Mouse (Mus musculus): ENCODE data around the gene Ntrk2.

The Ntrk2 gene

GRCm38 (mm10) chr13:58964701-58965359, 158.5 kb downstream of the Ntrk2 start:
- no peak for DNase-seq (ENCODE audit: inconsistent ontology term)

- no peak for DNase-seq (ENCODE audit: inconsistent ontology term)
These were observed 159.5 kb downstream of the Ntrk2 start for GRCm38 (mm10) chr13:58965826-58966225.

GRCm38 (mm10) chr13:58966466-58966865, 160.1 kb downstream of the Ntrk2 start:
- DNase-seq (ENCODE audit: inconsistent ontology term): no peak

- DNase-seq (ENCODE audit: inconsistent ontology term): no peak
These were observed 161.8 kb downstream of the Ntrk2 start for GRCm38 (mm10) chr13:58968168-58968567.

GRCm38 (mm10) chr13:58971449-58971903, 165.1 kb downstream of the Ntrk2 start:
- peak; percentile 73 for DNase-seq (ENCODE audit: inconsistent ontology term)

- DNase-seq (ENCODE audit: inconsistent ontology term): peak; percentile 14
These were observed 166.1 kb downstream of the Ntrk2 start for GRCm38 (mm10) chr13:58972511-58972910.

- no peak for DNase-seq (ENCODE audit: inconsistent ontology term)
These were observed 190.1 kb downstream of the Ntrk2 start for GRCm38 (mm10) chr13:58996447-58996846.

- no peak for DNase-seq (ENCODE audit: inconsistent ontology term)
These were observed 191.4 kb downstream of the Ntrk2 start for GRCm38 (mm10) chr13:58997763-58998162.

GRCm38 (mm10) chr13:58999373-59000053, 193.1 kb downstream of the Ntrk2 start:
- DNase-seq (ENCODE audit: inconsistent ontology term): peak; percentile 67

GRCm38 (mm10) chr13:59002943-59003806, 196.8 kb downstream of the Ntrk2 start:
- DNase-seq (ENCODE audit: inconsistent ontology term): no peak

- DNase-seq (ENCODE audit: inconsistent ontology term): no peak
These were observed 197.4 kb downstream of the Ntrk2 start for GRCm38 (mm10) chr13:59003807-59004173.

- no peak for DNase-seq (ENCODE audit: inconsistent ontology term)
These were observed 198.2 kb downstream of the Ntrk2 start for GRCm38 (mm10) chr13:59004579-59004978.

GRCm38 (mm10) chr13:59009855-59010254, 203.5 kb downstream of the Ntrk2 start:
- no peak for DNase-seq (ENCODE audit: inconsistent ontology term)

- DNase-seq (ENCODE audit: inconsistent ontology term): no peak
These were observed 204.6 kb downstream of the Ntrk2 start for GRCm38 (mm10) chr13:59010893-59011529.

- DNase-seq (ENCODE audit: inconsistent ontology term): peak; percentile 53
These were observed 205.1 kb downstream of the Ntrk2 start for GRCm38 (mm10) chr13:59011530-59011903.

- no peak for DNase-seq (ENCODE audit: inconsistent ontology term)
These were observed 209.0 kb downstream of the Ntrk2 start for GRCm38 (mm10) chr13:59015360-59015759.

- DNase-seq (ENCODE audit: inconsistent ontology term): no peak
These were observed 210.8 kb downstream of the Ntrk2 start for GRCm38 (mm10) chr13:59017121-59017520.

- no peak for DNase-seq (ENCODE audit: inconsistent ontology term)
These were observed 216.1 kb downstream of the Ntrk2 start for GRCm38 (mm10) chr13:59022251-59023042.

- no peak for DNase-seq (ENCODE audit: inconsistent ontology term)
These were observed 219.3 kb downstream of the Ntrk2 start for GRCm38 (mm10) chr13:59025653-59026052.

GRCm38 (mm10) chr13:59027436-59027835, 221.1 kb downstream of the Ntrk2 start:
- DNase-seq (ENCODE audit: inconsistent ontology term): no peak

GRCm38 (mm10) chr13:59028546-59028945, 222.2 kb downstream of the Ntrk2 start:
- DNase-seq (ENCODE audit: inconsistent ontology term): no peak
